ENCODE assay signal across 8 mouse cellular contexts in the genomic region with DNA sequence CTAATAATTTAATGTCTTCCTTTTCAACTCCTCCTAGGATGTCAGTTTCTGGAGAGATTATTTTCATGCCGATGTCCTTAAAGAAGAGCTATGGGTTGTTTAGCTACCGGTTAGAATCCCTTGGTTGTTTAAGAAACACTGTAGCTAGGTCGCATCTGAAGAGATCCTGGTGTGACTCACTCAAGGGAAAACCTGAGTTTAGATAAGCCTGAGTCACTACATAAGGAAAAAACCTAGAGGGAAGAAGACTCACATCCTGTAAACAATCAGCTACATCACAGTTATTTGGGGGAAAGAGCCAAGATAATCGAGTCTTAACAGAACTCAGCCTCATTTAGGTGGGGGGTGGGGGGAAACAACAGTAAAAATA. TPM values are rescaled to one million over a fixed set of nuclear protein-coding genes. Genes with fewer than 3 reads are reported as not detected.
A peak's percentile ranks its signal among the peaks of the same experiment; 100 is the strongest.
DNase-seq lines count a peak whose midpoint lies in the region; ATAC-seq and TF ChIP-seq lines count a peak whose summit lies in the region.

No protein-coding gene starts in this region.

- no peak for ATAC-seq in heart, embryonic 12.5 days (ENCODE audit: insufficient number of reproducible peaks, low FRiP score)
- ATAC-seq in lung, embryonic 14.5 days (ENCODE audit: insufficient read depth): no peak
- no peak for ATAC-seq in embryonic facial prominence, embryonic 11.5 days (replicated peaks; ENCODE audit: insufficient number of reproducible peaks, low FRiP score, low TSS enrichment, low read depth)
- ATAC-seq in neural tube, embryonic 15.5 days (ENCODE audit: low FRiP score): no peak

- peaks cover 39% of the 10 kb centered on the region for H3K4me1 ChIP-seq in heart, embryonic 12.5 days (replicated peaks)
- peaks cover 37% of the 10 kb centered on the region for H3K4me1 ChIP-seq in lung, embryonic 14.5 days (ENCODE audit: insufficient read depth)
- H3K4me1 ChIP-seq in embryonic facial prominence, embryonic 11.5 days (ENCODE audit: control insufficient read depth, insufficient read depth, low read length): peaks cover 5% of the 10 kb centered on the region; the same call in 1 of the 2 replicates
- H3K4me1 ChIP-seq in neural tube, embryonic 15.5 days: peaks cover 74% of the 10 kb centered on the region

- H3K4me2 ChIP-seq in heart, embryonic 12.5 days: peak overlapping the region; percentile 84
- peak overlapping the region; percentile 98 for H3K4me2 ChIP-seq in lung, embryonic 14.5 days
- H3K4me2 ChIP-seq in embryonic facial prominence, embryonic 11.5 days (ENCODE audit: low read depth, low read length): 0 out of 2 replicates have a peak overlapping the region, but pooled peaks have one; percentile 8
- H3K4me2 ChIP-seq in neural tube, embryonic 15.5 days: peak overlapping the region; percentile 25

- no peak for DNase-seq in heart, postnatal 4 days
- no peak for DNase-seq in lung, embryonic 14.5 days
- no peak for DNase-seq in lung, postnatal 4 days
- no peak for DNase-seq in embryonic facial prominence, embryonic 11.5 days (ENCODE audit: low spot score)
- DNase-seq in embryo, embryonic 11 days: no peak
- DNase-seq in thymus, postnatal 0 days (ENCODE audit: low spot score): no peak

- no peaks in the 10 kb centered on the region for H3K9me3 ChIP-seq in heart, embryonic 12.5 days (replicated peaks)
- no peaks in the 10 kb centered on the region for H3K9me3 ChIP-seq in lung, embryonic 14.5 days (ENCODE audit: low read depth, low read length)
- no peaks in the 10 kb centered on the region for H3K9me3 ChIP-seq in embryonic facial prominence, embryonic 11.5 days (replicated peaks; ENCODE audit: control insufficient read depth, low read length)
- no peaks in the 10 kb centered on the region for H3K9me3 ChIP-seq in neural tube, embryonic 15.5 days (replicated peaks)

- peak overlapping the region; percentile 96 for H3K9ac ChIP-seq in heart, embryonic 12.5 days
- H3K9ac ChIP-seq in lung, embryonic 14.5 days: peak overlapping the region; percentile 2; the same call in 1 of the 2 replicates
- H3K9ac ChIP-seq in embryonic facial prominence, embryonic 11.5 days (replicated peaks; ENCODE audit: low read length): no peak overlapping the region
- H3K9ac ChIP-seq in neural tube, embryonic 15.5 days (replicated peaks): no peak overlapping the region

- peaks cover 24% of the 10 kb centered on the region for H3K36me3 ChIP-seq in heart, embryonic 12.5 days
- H3K36me3 ChIP-seq in lung, embryonic 14.5 days (ENCODE audit: insufficient read depth): peaks cover 12% of the 10 kb centered on the region; the same call in 1 of the 2 replicates
- no peaks in the 10 kb centered on the region for H3K36me3 ChIP-seq in embryonic facial prominence, embryonic 11.5 days (replicated peaks; ENCODE audit: control insufficient read depth, insufficient read depth, low read depth, low read length)
- no peaks in the 10 kb centered on the region for H3K36me3 ChIP-seq in neural tube, embryonic 15.5 days

- TF ChIP-seq CTCF in lung, embryonic 14.5 days (IDR thresholded peaks at IDR 0.05; ENCODE audit: low read depth): no peak

- 14% methylated on average over 4 of the region's 4 CpGs for WGBS in heart, embryonic 12.5 days
- WGBS in lung, embryonic 14.5 days: 19% methylated on average over 4 of the region's 4 CpGs
- WGBS in embryonic facial prominence, embryonic 11.5 days: 35% methylated on average over 4 of the region's 4 CpGs
- 37% methylated on average over 4 of the region's 4 CpGs for WGBS in neural tube, embryonic 15.5 days

- peak overlapping the region; percentile 97 for H3K27ac ChIP-seq in heart, embryonic 12.5 days (ENCODE audit: poor library complexity, severe bottlenecking)
- peak overlapping the region; percentile 1; the same call in 1 of the 2 replicates for H3K27ac ChIP-seq in lung, embryonic 14.5 days (ENCODE audit: low read depth)
- no peak overlapping the region for H3K27ac ChIP-seq in embryonic facial prominence, embryonic 11.5 days (replicated peaks; ENCODE audit: low read depth, low read length)
- H3K27ac ChIP-seq in neural tube, embryonic 15.5 days (replicated peaks): no peak overlapping the region

- H3K27me3 ChIP-seq in heart, embryonic 12.5 days (replicated peaks): no peaks in the 10 kb centered on the region
- H3K27me3 ChIP-seq in lung, embryonic 14.5 days (ENCODE audit: insufficient read depth, low read length): no peaks in the 10 kb centered on the region
- H3K27me3 ChIP-seq in embryonic facial prominence, embryonic 11.5 days (ENCODE audit: control insufficient read depth, insufficient read depth, low read length): no peaks in the 10 kb centered on the region
- H3K27me3 ChIP-seq in neural tube, embryonic 15.5 days (replicated peaks): peaks cover 30% of the 10 kb centered on the region

- H3K4me3 ChIP-seq in heart, embryonic 12.5 days: peak overlapping the region; percentile 88
- peak overlapping the region; percentile 56; the same call in 1 of the 2 replicates for H3K4me3 ChIP-seq in lung, embryonic 14.5 days (ENCODE audit: low read depth, low read length)
- no peak overlapping the region for H3K4me3 ChIP-seq in embryonic facial prominence, embryonic 11.5 days (ENCODE audit: low read depth, low read length)
- no peak overlapping the region for H3K4me3 ChIP-seq in neural tube, embryonic 15.5 days (replicated peaks)

RNA-seq across cellular contexts. Expression of a gene that starts 3.9 kb away (rescaled TPM):
- polyA plus RNA-seq in heart, embryonic 12.5 days (2016; fragmentation: Nextera tagmentation; extraction: Ambion mirVana): 4,565 and 4,650 TPM in 2 replicates
- 1,000 to 10,000 TPM; 7,269 to 8,107 TPM for total RNA-seq in heart, postnatal 4 days (2021)
- 635 and 725 TPM in 2 replicates for polyA plus RNA-seq in lung, embryonic 14.5 days (2014; fragmentation: Nextera tagmentation; extraction: Ambion mirVana)
- polyA plus RNA-seq in embryonic facial prominence, embryonic 11.5 days (2014; fragmentation: Nextera tagmentation; extraction: Ambion mirVana): 563 and 596 TPM in 2 replicates
- polyA plus RNA-seq in neural tube, embryonic 15.5 days (2015; fragmentation: Nextera tagmentation; extraction: Ambion mirVana): 230 and 300 TPM in 2 replicates
- 88.5 and 91.4 TPM in 2 replicates for polyA plus RNA-seq in thymus, postnatal 0 days (2015; fragmentation: Nextera tagmentation; extraction: Ambion mirVana)

Comparison
In these comparisons a context has a peak if more than half of its experiments do, and no peak if none do; other contexts are left out.
1. H3K27ac ChIP-seq: peak in heart, embryonic 12.5 days (single experiment) and lung, embryonic 14.5 days (single experiment); none in embryonic facial prominence, embryonic 11.5 days (single experiment) and neural tube, embryonic 15.5 days (single experiment).
2. H3K4me2 ChIP-seq: peak in every context shown above with its lines; median percentile 98 in lung, embryonic 14.5 days; 84 in heart, embryonic 12.5 days; 25 in neural tube, embryonic 15.5 days; 8 in embryonic facial prominence, embryonic 11.5 days.
3. H3K4me3 ChIP-seq: peak in heart, embryonic 12.5 days (single experiment) and lung, embryonic 14.5 days (single experiment); none in embryonic facial prominence, embryonic 11.5 days (single experiment) and neural tube, embryonic 15.5 days (single experiment).
4. H3K9ac ChIP-seq: peak in heart, embryonic 12.5 days (single experiment) and lung, embryonic 14.5 days (single experiment); none in embryonic facial prominence, embryonic 11.5 days (single experiment) and neural tube, embryonic 15.5 days (single experiment).